Comparison of ENCODE assay signal across 14 mouse cellular contexts in genomic region chr6:36608281-36608970, GRCm38 (mm10).
DNase-seq lines count a peak whose midpoint lies in the region; TF ChIP-seq lines count a peak whose summit lies in the region.
"Had no signal": no experiment of that assay in that cellular context is flagged by ENCODE, and none has a peak within 500 bp of the region (broad histone marks: within the 10 kb centered on the region; RNA-seq: fewer than 3 reads in every experiment).

No protein-coding gene starts in this region.

- no peak overlapping the region for H3K4me3 ChIP-seq in heart, embryonic 10.5 days
- H3K4me3 ChIP-seq: erythroblast, embryonic 14.5 days; hindbrain, embryonic 12.5 days; neural tube, embryonic 13.5 days had no signal

- intact Hi-C loops in heart, postnatal 36 days (cut with DNase I), result loop anchor here (5.0 kb wide), 1 partner anchor 221 kb away; the partner anchor contains the start of gene Chrm2

- TF ChIP-seq CTCF in brain, embryonic 14.5 days (IDR thresholded peaks at IDR 0.05; ENCODE audit: borderline replicate concordance, extremely low read depth, insufficient read depth, insufficient read length), result no peak

- no peaks in the 10 kb centered on the region for H3K9me3 ChIP-seq in heart, embryonic 10.5 days
- H3K9me3 ChIP-seq: hindbrain, embryonic 12.5 days; neural tube, embryonic 13.5 days had no signal

- no peaks in the 10 kb centered on the region for H3K27me3 ChIP-seq in heart, embryonic 10.5 days (ENCODE audit: insufficient read depth, poor library complexity, severe bottlenecking)
- H3K27me3 ChIP-seq: hindbrain, embryonic 12.5 days; neural tube, embryonic 13.5 days had no signal

- no peaks in the 10 kb centered on the region for H3K36me3 ChIP-seq in heart, embryonic 10.5 days
- H3K36me3 ChIP-seq: hindbrain, embryonic 12.5 days; neural tube, embryonic 13.5 days had no signal

- DNase-seq in heart, embryonic 10.5 days (ENCODE audit: low spot score), result no peak
- no peak for DNase-seq in heart, postnatal 36 days
- DNase-seq in Muller cell, postnatal 12 days (ENCODE audit: inconsistent ontology term), result peak; percentile 34
- DNase-seq in brain, embryonic 14.5 days (ENCODE audit: low read depth), result peak; percentile 60
- peak; percentile 14 to 33 for DNase-seq in left cerebral cortex, adult 9 months (ENCODE audit: low spot score in 2 of 2)
- DNase-seq in urinary bladder, adult 2 months (ENCODE audit: low spot score), result no peak
- no peak for DNase-seq in lung, postnatal 10 days
- DNase-seq: cerebellum, adult 9-11 months; kidney, postnatal 14 days; layer of hippocampus, adult 9-11 months; lung, adult 2 months had no signal

- TF ChIP-seq POLR2A in brain, embryonic 14.5 days (IDR thresholded peaks at IDR 0.05; ENCODE audit: borderline replicate concordance, extremely low read depth, insufficient read depth, insufficient read length, poor library complexity, severe bottlenecking), result no peak

- WGBS in heart, embryonic 10.5 days, result 60% methylated on average over 10 of the region's 10 CpGs

- peak overlapping the region; percentile 52 for H3K27ac ChIP-seq in heart, embryonic 10.5 days
- H3K27ac ChIP-seq: hindbrain, embryonic 12.5 days; neural tube, embryonic 13.5 days had no signal

- H3K4me1 ChIP-seq in heart, embryonic 10.5 days, result 0 out of 2 replicates have a peak, but pooled peaks cover 8% of the 10 kb centered on the region
- H3K4me1 ChIP-seq: hindbrain, embryonic 12.5 days; neural tube, embryonic 13.5 days had no signal

Comparison
In these comparisons a context has a peak if more than half of its experiments do, and no peak if none do; other contexts are left out.
1. DNase-seq: peak in Muller cell, postnatal 12 days (single experiment), brain, embryonic 14.5 days (single experiment) and left cerebral cortex, adult 9 months (2 of 2); none in heart, embryonic 10.5 days (single experiment), heart, postnatal 36 days (0 of 2), urinary bladder, adult 2 months (single experiment) and lung, postnatal 10 days (single experiment).